Mouse (Mus musculus): ENCODE data around the gene Nobox.

- no peak for TF ChIP-seq POLR2A (IDR thresholded peaks at IDR 0.05; ENCODE audit: borderline replicate concordance, extremely low read depth, insufficient read depth, insufficient read length, poor library complexity, severe bottlenecking)
- TF ChIP-seq CTCF (IDR thresholded peaks at IDR 0.05; ENCODE audit: borderline replicate concordance, extremely low read depth, insufficient read depth, insufficient read length): no peak
Measured at GRCm38 (mm10) chr6:43312961-43313656, 3.8 kb upstream of the Nobox start.

Data from brain, embryonic 14.5 days (tissue).